In the genomic region with DNA sequence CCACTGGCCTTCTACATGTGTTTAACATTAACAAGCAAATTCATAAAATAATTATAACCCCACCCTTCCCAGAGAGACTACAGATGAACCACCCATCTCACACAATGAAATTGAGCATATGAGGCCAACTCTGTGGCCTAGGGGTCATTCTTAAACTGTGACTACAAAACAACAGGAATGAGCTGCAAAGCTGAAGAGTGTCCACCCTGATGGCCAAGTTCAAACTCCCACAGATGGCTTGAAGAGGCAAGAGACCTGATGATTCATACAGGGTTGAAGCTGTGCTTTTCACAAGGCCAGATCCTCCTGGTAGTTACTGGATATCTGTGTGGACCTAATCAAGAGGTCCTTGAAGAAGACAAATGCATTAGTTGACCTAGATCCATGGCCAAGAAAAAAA, we compare ENCODE assay signal across 10 mouse cellular contexts.
DNase-seq lines count a peak whose midpoint lies in the region.
"Had no signal": no experiment of that assay in that cellular context is flagged by ENCODE, and none has a peak within 500 bp of the region (broad histone marks: within the 10 kb centered on the region; RNA-seq: fewer than 3 reads in every experiment).

No protein-coding gene starts in this region.

- DNase-seq in adrenal gland, adult 2 months, result peak; percentile 29
- no peak for DNase-seq in adrenal gland, postnatal 25 days
- DNase-seq in gastrocnemius, adult 8-10 months (ENCODE audit: low spot score in 2 of 2), result peak; percentile 13 to 15
- no peak for DNase-seq in gastrocnemius, postnatal 4 days (ENCODE audit: low spot score in 2 of 2)
- peak; percentile 2 to 8 for DNase-seq in adrenal gland, postnatal 36 days
- no peak for DNase-seq in T-cell, adult 2 months (ENCODE audit: low spot score)
- no peak for DNase-seq in layer of hippocampus, adult 11-12 months (ENCODE audit: low spot score)
- DNase-seq: cerebellum, adult 2 months; cerebellum, postnatal 10 days; kidney, adult 18-20 months had no signal

Comparison
In these comparisons a context has a peak if more than half of its experiments do, and no peak if none do; other contexts are left out.
1. DNase-seq: peak in adrenal gland, adult 2 months (single experiment), gastrocnemius, adult 8-10 months (2 of 2) and adrenal gland, postnatal 36 days (2 of 2); none in adrenal gland, postnatal 25 days (single experiment), gastrocnemius, postnatal 4 days (0 of 2), T-cell, adult 2 months (single experiment) and layer of hippocampus, adult 11-12 months (single experiment).